Mouse (Mus musculus) kidney, adult 8-10 months (tissue): ENCODE data around the gene Satb2.
A peak's percentile ranks its signal among the peaks of the same experiment; 100 is the strongest.
"Not testable (repeated sequence)": the region's sequence is repeated elsewhere in the genome, so short reads cannot be mapped to it uniquely, and the experiment has no call there.

Experiments
- DNase-seq, 2 experiments: peaks; one replicate each; pipeline ENCODE4 v3.0.0; 2022

The Satb2 gene

GRCm38 (mm10) chr1:56832738-56833137 lies 145.7 kb downstream of the Satb2 start:
- DNase-seq: no peak

- no peak for DNase-seq
These were observed 155.7 kb downstream of the Satb2 start for GRCm38 (mm10) chr1:56822735-56823134.

- DNase-seq: no peak
These were observed 156.4 kb downstream of the Satb2 start for GRCm38 (mm10) chr1:56822025-56822424.

GRCm38 (mm10) chr1:56813506-56813905 lies 164.9 kb downstream of the Satb2 start:
- peak; percentile 35 to 53 for DNase-seq

- peak; percentile 28 to 67 for DNase-seq
These were observed 165.5 kb downstream of the Satb2 start for GRCm38 (mm10) chr1:56812961-56813360.

GRCm38 (mm10) chr1:56811486-56811885 lies 167.0 kb downstream of the Satb2 start:
- DNase-seq: peak; percentile 43 to 77

GRCm38 (mm10) chr1:56806006-56806405 lies 172.4 kb downstream of the Satb2 start:
- no peak for DNase-seq

GRCm38 (mm10) chr1:56800611-56801010 lies 177.8 kb downstream of the Satb2 start:
- no peak for DNase-seq

- DNase-seq: no peak
These were observed 183.3 kb downstream of the Satb2 start for GRCm38 (mm10) chr1:56795016-56795608.

GRCm38 (mm10) chr1:56789641-56790040 lies 188.8 kb downstream of the Satb2 start:
- no peak for DNase-seq

- DNase-seq: not testable (repeated sequence)
These were observed 196.3 kb downstream of the Satb2 start for GRCm38 (mm10) chr1:56782139-56782538.

- DNase-seq: peak in 1 of 2 experiments; percentile 6
These were observed 214.2 kb downstream of the Satb2 start for GRCm38 (mm10) chr1:56764205-56764604.

GRCm38 (mm10) chr1:56761512-56761911 lies 216.9 kb downstream of the Satb2 start:
- no peak for DNase-seq

- no peak for DNase-seq
These were observed 225.2 kb downstream of the Satb2 start for GRCm38 (mm10) chr1:56753283-56753682.

GRCm38 (mm10) chr1:56750693-56751092 lies 227.8 kb downstream of the Satb2 start:
- no peak for DNase-seq

GRCm38 (mm10) chr1:56749629-56750311 lies 228.7 kb downstream of the Satb2 start:
- DNase-seq: no peak

GRCm38 (mm10) chr1:56748876-56749493 lies 229.5 kb downstream of the Satb2 start:
- no peak for DNase-seq
